In the genomic region with DNA sequence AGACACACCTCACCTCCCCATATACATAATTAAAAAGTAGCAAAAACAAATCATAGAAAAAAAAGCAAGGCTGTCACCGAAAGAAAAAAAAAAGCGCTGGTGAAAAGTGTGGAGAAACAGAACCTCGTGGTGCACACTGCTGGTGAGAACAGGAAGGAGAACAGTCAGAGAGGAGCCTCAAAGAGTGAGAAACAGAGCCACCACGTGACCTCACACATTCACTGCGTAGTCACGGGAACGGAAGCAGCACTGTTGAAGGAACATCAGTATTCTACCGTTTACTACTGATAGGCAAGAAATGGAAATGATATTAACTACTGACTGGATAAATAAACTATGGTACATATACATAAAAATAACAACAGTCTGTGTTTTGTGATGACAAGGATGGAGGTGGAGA, we compare ENCODE assay signal across 15 mouse cellular contexts.
"Had no signal": no experiment of that assay in that cellular context is flagged by ENCODE, and none has a peak within 500 bp of the region (broad histone marks: within the 10 kb centered on the region; RNA-seq: fewer than 3 reads in every experiment).

No protein-coding gene starts in this region.

- H3K4me3 ChIP-seq: layer of hippocampus, adult 2 months; limb, embryonic 12.5 days; liver, embryonic 13.5 days; midbrain, embryonic 13.5 days; myocyte; neural tube, embryonic 13.5 days; stomach, embryonic 15.5 days had no signal

- H3K36me3 ChIP-seq: midbrain, embryonic 13.5 days had no signal

- H3K9ac ChIP-seq: limb, embryonic 12.5 days; liver, embryonic 13.5 days; liver, postnatal 0 days; midbrain, embryonic 13.5 days; neural tube, embryonic 13.5 days; stomach, embryonic 15.5 days had no signal

- H3K27ac ChIP-seq: layer of hippocampus, adult 2 months; limb, embryonic 12.5 days; liver, embryonic 13.5 days; midbrain, embryonic 13.5 days; neural tube, embryonic 13.5 days; stomach, embryonic 15.5 days had no signal

- ATAC-seq: liver, postnatal 0 days; midbrain, embryonic 13.5 days had no signal

- H3K4me2 ChIP-seq: limb, embryonic 12.5 days; liver, embryonic 13.5 days; midbrain, embryonic 13.5 days; neural tube, embryonic 13.5 days; stomach, embryonic 15.5 days had no signal

- H3K9me3 ChIP-seq: limb, embryonic 12.5 days; liver, embryonic 13.5 days; midbrain, embryonic 13.5 days; neural tube, embryonic 13.5 days; stomach, embryonic 15.5 days had no signal

- DNase-seq: kidney, adult 18-20 months; kidney, postnatal 10 days; kidney, postnatal 4 days; liver; liver, embryonic 13.5 days; liver, postnatal 0 days; retina, postnatal 1 day; right cerebral cortex, postnatal 4 days; thymus, postnatal 36 days had no signal

- H3K27me3 ChIP-seq: limb, embryonic 12.5 days; liver, embryonic 13.5 days; midbrain, embryonic 13.5 days; neural tube, embryonic 13.5 days; stomach, embryonic 15.5 days had no signal
